Mouse (Mus musculus) MEL (cell line): ENCODE measurements around the gene Tfec.

Source experiments
- BHLHE40 ChIP-seq: IDR thresholded peaks from 2 replicates; pipeline ENCODE4 v1.6.1; 2012; ENCODE audit warnings: low read depth, mild to moderate bottlenecking, inconsistent platforms, low read length, improper control_type of control experiment, borderline replicate concordance
- CTCF ChIP-seq, 3 experiments: IDR thresholded peaks in 2 of 3; conservative IDR thresholded peaks in 1 of 3; 2 replicates each; pipeline ENCODE4 v1.5.1; 2011 to 2012; ENCODE audit warnings: low read length in 3 of 3, low read depth in 2 of 3, mild to moderate bottlenecking in 2 of 3, improper control_type of control experiment in 1 of 3, inconsistent platforms in 1 of 3, mixed read lengths in 1 of 3, moderate library complexity in 1 of 3; ENCODE audit not compliant: control insufficient read depth in 1 of 3, insufficient read depth in 1 of 3, poor library complexity in 1 of 3, severe bottlenecking in 1 of 3
- EP300 ChIP-seq, 2 experiments: IDR thresholded peaks; 2 replicates each; pipeline ENCODE4 v1.6.1; 2011; ENCODE audit warnings: improper control_type of control experiment in 2 of 2, low read length in 2 of 2, low read depth in 1 of 2, mild to moderate bottlenecking in 1 of 2
- MAX ChIP-seq: IDR thresholded peaks from 2 replicates; pipeline ENCODE4 v1.6.1; 2011; ENCODE audit warnings: low read length, improper control_type of control experiment
- NELFE ChIP-seq: IDR thresholded peaks from 2 replicates; pipeline ENCODE4 v1.6.1; 2011; ENCODE audit warnings: low read depth, low read length, improper control_type of control experiment
- POLR2A ChIP-seq, 2 experiments: IDR thresholded peaks; 2 replicates each; pipeline ENCODE4 v1.6.1; 2011 to 2012; ENCODE audit warnings: low read length in 2 of 2, mild to moderate bottlenecking in 2 of 2, control low read depth in 1 of 2, improper control_type of control experiment in 1 of 2, low read depth in 1 of 2, moderate library complexity in 1 of 2; ENCODE audit not compliant: control insufficient read depth in 1 of 2, insufficient read depth in 1 of 2, poor library complexity in 1 of 2
- TAL1 ChIP-seq: IDR thresholded peaks from 2 replicates; pipeline ENCODE4 v1.6.1; 2012; ENCODE audit warnings: mild to moderate bottlenecking, inconsistent platforms, low read length, moderate library complexity, mixed read lengths
- TCF12 ChIP-seq: IDR thresholded peaks from 2 replicates; pipeline ENCODE4 v1.6.1; 2014; ENCODE audit warnings: low read depth, mild to moderate bottlenecking, inconsistent platforms, low read length, improper control_type of control experiment, moderate library complexity
- USF1 ChIP-seq: IDR thresholded peaks from 2 replicates; pipeline ENCODE4 v1.6.1; 2014; ENCODE audit warnings: low read depth, mild to moderate bottlenecking, inconsistent platforms, low read length, improper control_type of control experiment, moderate library complexity

DNA sequence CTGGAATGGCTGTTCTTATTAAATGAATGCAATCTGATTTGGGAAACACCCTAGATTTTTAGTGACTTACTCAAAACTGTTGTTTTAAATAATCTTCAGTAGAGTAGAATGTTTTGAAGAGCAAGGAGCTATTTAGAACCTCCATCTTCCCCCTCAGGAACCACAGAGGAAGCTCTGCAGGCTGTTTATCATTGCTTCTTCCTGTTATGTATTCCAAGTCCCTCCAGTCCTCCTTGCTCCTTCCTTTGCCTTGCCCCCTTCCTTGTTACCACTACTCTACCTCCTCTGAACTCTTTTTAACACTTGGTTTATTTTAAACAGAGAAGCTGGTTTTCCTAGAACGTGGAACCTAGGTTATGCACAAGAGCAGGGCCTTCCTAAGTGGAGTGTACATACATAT lies 76.3 kb downstream of the Tfec start:
- TF ChIP-seq MAX (no peak), USF1 (no peak), TAL1 (no peak), BHLHE40 (no peak), CTCF (IDR thresholded peaks at IDR 0.05 in 2 of 3, conservative IDR thresholded peaks at IDR 0.05 in 1 of 3; ENCODE audit: control insufficient read depth in 1 of 3, insufficient read depth in 1 of 3, low read depth in 2 of 3, low read length in 3 of 3, poor library complexity in 1 of 3, severe bottlenecking in 1 of 3) (no peak), NELFE (no peak), TCF12 (no peak), EP300 (IDR thresholded peaks at IDR 0.05; ENCODE audit: low read depth in 1 of 2, low read length in 2 of 2) (no peak), POLR2A (IDR thresholded peaks at IDR 0.05; ENCODE audit: control insufficient read depth in 1 of 2, insufficient read depth in 1 of 2, low read depth in 1 of 2, low read length in 2 of 2, poor library complexity in 1 of 2) (no peak)
